Mouse (Mus musculus) gonadal fat pad, adult 2 months (tissue): ENCODE results near the gene 4930404H24Rik. TPM values are rescaled to one million over a fixed set of nuclear protein-coding genes. Genes with fewer than 3 reads are reported as not detected.
"Not testable (repeated sequence)": the region's sequence is repeated elsewhere in the genome, so short reads cannot be mapped to it uniquely, and the experiment has no call there.

Experiments
- DNase-seq: peaks from one replicate; pipeline ENCODE4 v3.0.0-alpha.2; 2012; ENCODE audit warnings: low read depth
- polyA plus RNA-seq: library from polyadenylated mRNA; depleted of rRNA; stranded (reverse); fragments of >200 nt; gene quantifications from 2 replicates; pipeline ENCODE4 v1.2.3, GENCODE M21; 2012

The 4930404H24Rik gene
- polyA plus RNA-seq, 1 experiment = not detected

DNA sequence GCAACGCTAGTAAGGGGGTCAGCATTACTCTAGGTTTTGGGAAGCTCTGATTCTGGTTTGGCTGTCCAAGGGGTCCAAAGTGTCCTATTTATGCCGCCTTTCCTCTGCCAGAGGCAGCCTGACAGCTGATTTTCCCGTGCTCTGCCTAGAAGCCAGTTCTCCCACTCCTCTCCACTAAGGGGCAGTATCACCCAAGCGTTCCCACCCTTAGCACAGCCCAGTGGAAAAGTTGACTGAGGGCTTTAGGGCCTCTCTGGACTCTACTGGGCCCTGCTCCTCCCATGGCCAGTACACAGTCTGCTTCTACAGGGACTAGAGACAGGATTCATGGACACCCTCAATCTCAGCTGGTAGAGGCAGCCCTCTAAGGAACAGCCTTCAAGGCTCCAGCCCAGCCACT lies 14.0 kb upstream of the 4930404H24Rik start:
- DNase-seq = no peak

DNA sequence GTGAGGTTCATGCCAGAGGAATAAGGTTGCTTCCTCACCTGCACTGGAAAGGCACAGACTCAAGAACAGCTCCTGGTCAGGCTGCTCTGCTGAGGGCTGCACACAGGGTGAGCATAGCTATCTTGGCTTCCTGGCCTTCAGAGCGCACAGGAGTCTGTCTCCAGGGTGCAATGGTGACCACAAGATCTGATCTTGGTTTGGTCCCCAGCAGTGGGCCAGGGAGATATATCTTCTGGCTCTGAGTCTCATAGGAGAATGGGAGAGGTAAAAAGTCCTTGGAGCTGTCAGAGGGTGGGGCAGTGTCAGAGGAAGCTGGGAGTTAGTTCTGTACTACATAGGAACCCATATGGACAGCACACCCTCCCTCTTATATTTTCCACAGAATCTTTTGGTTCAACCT lies 13.1 kb upstream of the 4930404H24Rik start:
- no peak for DNase-seq

DNA sequence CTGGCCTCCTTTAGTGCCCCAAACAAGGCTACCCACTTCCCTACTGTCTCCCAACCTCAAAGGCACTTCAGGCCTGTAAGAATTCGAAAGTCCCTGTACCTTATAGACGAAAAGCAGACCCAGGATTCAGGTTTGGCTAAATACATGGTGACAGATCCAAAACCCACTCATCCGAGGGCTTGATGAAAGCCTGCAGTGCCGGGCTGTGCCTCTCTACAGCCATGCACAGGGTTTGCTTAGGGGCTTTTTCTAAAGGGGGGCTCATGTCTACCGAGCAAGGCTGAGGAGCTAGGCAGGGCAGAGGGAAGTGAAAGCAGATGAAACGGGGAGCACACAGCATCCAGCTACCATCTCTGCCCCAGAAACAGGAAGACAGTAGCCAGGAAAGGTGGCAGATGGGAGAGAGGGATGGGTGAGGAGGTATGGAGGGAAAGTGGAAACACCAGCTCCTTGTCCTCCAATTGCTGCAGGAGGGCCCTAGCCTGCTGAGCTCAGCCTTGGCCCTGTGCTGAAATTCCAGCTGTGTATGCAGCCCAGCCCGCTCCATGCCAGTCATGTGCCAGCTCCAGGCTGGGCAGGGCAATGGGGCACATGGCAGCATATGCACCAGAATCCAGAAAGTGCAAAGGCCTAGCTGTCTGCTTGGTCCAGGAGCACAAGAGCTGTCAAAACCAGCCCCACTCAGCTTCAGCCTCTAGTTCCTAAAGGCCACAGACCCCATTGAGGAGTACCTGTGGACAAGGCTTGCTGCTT lies 11.3 kb upstream of the 4930404H24Rik start:
- no peak for DNase-seq

DNA sequence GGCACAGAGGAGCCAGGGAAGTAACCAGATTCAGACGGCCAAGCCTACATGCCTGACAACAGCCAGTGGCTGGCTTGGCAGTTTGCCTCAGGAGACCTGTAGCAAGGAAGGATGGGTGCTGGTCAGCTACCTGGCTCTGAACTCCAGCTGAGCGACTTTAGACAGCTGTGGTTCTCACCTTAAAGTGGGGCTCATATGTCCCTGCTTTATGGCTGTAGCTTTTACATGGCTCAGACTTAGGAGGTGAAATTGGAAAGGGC lies 10.8 kb upstream of the 4930404H24Rik start:
- no peak for DNase-seq

DNA sequence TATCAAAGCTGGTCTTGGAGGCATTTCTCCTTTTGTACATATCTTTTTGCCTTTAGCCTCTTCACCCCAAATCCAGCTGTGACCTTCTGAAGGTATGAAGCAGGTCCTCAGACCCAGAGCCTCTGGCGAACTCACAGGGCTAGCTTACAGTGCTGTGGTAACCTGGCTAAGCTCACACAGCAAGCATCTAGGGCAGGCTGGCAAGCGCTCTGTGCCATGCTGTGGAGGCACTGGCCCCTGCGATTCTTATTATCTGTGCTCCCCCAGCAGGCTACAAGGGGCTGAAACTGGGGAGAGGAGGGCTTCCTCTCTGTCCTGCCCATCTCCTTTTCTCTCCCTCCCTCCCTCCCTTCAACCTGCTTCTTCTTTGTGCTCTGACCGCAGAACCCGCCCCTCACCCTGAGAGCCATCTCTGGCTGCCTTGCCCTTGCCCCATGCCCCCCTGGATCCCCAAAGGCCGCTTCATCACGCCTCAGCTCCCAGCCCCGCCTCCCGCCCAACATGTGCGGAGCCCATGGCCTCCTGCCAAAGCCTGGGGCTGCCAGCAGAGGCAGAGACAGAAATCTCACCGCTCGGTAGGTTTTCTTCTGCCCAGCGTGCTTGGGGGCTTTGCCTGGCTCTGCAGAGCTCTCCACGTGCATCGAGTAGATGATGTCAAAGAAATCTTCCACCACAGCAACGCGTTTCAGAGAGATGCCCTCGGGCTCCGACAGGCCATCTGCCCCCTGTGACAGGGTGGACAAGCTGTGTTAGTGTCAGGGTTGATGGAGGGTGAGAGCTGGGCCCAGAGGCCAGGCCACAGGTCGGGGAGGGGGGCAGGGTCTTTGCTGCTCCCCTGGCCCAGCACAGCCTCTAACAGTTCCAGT lies 9.2 kb upstream of the 4930404H24Rik start:
- no peak for DNase-seq

DNA sequence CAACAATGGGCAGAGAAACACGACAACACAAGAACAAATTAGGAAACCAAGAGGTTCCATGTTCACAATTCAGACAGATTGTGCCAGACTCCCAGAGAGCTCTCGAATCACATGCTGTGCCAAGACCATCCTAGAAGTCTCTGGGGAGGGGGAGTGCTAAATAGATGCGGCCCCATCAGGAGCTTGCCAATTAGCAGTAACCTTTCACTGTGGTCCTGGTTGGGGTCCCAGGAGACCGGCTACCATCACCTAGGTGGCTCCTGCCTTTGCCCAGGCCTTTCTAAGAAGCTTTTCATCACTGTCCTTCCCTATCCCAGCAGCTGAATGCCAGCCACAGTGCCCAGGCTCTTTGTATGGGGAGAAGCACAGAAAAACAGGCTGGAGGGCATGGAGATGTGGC lies 8.5 kb upstream of the 4930404H24Rik start:
- DNase-seq = no peak

DNA sequence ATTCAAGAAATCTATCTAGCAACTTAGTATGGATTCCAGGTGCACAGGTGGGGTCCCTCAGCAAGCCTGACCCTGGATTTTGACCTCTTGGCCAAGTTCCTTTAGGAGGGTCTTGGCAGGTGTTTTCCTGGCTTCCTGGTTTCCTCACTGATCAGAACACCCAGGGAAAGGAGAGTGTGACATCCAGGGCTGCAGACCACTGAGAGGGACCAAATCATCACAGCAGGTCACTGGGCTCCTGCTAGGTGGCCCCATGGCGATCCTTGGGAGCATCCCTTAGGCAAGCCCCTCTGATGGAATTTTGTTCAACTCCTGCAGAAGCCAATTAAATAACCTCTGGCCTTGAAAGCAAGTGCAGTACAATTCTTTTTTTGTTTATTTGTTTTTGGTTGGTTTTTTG lies 2.5 kb upstream of the 4930404H24Rik start:
- DNase-seq = no peak

DNA sequence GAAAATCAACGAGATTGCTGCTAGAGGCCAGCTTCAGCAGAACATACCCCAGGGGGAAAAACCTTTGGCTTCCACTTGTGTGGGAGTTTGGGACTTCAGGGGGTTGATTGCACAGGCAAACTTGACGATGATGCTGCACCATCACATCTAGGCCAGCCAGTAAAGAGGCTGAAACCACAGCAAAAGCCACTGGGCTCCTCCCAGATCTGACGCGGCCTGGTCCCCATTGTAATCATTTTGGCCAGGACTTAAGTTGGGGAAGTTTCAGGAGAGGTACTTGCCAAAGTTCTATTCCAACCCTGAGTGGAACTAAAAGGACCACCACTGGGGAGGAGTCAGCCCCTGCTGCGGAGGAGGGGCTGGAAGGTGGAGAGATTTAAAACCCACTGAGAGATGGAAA lies 1.6 kb upstream of the 4930404H24Rik start:
- no peak for DNase-seq

DNA sequence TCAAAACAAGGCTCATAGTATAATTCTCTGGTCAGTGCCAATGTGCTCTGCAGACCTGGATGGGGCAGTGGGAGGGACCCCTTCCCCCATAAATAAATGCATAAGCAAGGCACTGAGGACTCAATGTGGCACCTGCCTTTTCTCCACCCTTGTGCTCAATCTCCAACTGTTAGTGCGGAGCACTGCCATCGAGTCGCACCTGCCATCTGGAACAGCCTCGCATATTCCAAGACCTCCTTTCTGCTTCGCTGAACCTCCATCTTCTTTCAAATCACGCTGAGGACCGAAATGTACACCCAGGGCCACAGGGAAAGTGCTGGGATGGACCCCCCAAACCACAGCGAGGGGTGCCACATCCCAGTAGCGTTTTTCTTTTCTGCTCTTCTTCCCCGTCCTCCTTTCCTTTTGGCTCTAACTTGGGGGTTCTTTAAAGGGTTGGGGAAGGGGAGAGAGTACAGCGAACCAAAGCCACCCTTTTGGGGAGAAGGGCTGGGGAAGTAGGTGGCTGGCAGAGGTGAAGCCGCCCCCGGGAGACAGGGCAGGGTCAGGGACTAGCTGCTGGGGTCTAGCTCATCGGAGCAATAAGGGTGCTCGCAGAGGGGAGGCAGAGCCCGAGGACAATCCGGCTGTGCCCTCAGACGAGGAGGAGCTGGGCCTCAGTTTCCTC lies 945 bp upstream of the 4930404H24Rik start:
- DNase-seq = no peak

DNA sequence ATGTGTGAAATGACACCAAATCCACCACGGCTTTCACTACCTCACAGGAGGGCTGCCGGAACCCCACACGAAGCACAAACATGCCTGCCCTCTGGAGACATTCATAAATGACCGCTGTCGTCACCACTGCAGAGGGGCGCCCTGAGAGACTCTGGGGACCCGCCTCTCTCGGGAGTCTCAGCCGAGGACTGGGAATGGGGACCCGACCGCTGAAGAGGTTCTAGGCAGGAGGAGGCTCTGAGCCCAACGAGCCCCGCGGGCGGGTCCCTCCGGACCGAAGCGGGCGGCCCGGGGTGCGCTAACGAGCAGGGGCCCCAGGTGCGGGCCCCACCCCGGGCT lies 442 bp upstream of the 4930404H24Rik start:
- DNase-seq = no peak

DNA sequence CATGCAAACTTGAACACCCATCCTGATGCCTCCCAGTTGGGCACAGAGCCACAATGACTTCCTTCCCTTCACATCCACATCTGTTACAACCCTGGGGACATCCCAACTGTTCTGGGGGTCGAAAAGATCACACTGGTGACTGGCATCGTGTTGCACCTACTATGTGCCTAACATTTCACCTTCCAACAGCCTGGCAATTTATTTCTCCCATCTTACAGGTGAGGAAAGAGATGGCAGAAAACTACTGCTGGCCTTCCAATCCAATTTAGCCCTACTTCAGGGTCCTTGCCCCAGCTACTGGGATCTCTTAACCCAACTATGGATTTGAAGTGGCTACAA lies 772 bp downstream of the 4930404H24Rik start:
- DNase-seq = no peak

DNA sequence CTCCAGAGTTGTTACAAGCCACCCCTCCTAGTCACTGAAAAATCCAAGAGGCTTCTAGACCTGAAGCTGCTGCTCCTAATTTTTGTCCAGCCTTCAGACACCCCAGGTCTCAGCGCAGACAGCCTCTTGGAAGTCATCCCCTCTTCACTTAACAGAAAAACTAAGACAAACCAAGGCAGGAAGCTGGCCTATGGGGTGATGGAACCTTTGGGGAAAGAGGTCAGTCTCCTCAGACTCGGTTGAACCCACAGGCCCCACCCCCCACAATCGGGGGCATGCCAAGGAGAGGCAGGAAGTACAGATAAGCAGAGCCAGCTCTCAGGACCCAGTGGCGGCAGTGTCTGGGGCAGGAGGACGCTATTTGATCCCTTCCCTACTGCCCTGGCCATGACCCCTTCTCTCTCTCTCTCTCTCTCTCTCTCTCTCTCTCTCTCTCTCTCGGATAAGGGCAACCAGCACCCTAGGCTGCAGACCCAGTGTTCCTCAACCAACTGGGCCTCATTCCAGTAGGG lies 1.2 kb downstream of the 4930404H24Rik start:
- DNase-seq = no peak

DNA sequence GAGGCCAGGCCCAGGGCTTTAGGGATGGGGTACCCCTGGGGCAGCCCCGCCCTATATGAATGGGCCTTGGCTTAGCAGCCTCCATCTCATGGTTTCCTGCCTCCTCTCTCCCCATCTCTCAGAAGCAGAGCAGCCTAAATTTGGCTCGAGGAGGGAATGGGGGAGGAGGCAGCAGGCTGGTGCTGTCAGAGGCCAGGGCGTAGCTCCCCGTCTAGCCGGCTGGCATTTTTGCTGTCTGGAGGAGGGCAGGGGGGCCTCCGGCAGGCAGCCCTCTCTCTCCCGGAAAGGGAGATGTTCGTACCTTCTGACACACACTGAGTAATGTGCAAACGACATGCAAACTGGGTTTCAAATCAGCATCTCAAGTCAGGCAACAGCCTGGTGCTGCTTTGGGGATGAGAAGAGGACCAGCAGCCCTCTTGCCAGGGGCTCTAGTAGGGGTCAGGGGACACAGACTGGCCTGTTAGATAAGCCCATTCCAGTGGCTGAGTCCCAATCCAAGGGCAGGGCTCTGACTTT lies 1.8 kb downstream of the 4930404H24Rik start:
- DNase-seq = no peak

DNA sequence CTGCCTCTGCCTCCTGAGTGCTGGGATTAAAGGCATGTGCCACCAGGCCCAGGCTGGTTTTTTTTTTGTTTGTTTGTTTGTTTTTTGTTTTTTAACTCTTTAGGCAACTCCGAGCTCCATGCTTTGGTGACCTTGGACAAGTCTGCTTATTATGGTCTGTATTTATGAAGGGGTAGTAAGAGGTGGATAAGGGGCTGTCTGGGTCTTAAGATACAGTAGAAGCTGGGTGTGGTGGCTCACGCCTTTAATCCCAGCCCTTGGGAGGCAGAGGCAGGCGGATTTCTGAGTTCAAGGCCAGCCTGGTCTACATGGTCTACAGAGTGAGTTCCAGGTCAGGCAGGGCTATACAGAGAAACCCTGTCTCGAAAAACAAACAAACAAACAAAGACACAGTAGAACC lies 2.8 kb downstream of the 4930404H24Rik start:
- DNase-seq = not testable (repeated sequence)

DNA sequence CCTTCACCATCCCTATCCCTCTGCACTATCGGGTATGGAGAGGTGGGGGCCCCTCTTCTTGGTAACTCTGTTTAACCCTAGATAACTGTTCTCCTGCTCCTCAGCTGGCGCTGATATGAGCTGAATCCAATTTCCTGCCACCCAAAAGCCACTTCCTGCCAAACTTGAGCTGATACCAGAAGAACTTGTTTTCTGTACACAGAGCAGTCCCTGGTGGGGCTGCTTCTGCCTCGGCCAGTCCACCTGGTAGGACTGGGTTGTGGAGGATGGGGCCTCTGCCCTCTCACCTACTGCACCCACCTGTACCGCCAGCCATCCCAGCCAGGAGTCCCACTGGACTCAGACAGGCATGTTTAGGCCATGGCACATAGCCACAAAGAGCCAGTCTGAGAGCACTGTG lies 3.2 kb downstream of the 4930404H24Rik start:
- no peak for DNase-seq

DNA sequence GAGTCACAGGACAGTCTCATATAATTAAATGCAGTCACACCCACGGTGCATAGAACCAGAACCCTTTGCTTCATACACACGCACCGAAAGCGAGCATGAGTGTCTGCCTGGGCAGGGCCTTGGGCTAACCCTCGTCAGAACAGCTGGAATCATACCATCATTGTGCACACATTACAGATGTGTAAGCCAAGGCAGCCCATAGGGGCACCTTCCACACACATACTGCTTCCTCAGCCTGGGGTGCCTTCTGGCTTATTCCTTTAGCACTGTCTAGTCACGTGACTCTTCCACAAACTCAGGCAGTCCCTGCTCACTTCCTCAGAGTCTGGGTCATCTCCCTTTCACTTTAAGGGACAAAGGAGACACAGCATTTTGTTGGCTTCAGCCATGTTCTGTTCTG lies 3.7 kb downstream of the 4930404H24Rik start:
- no peak for DNase-seq

DNA sequence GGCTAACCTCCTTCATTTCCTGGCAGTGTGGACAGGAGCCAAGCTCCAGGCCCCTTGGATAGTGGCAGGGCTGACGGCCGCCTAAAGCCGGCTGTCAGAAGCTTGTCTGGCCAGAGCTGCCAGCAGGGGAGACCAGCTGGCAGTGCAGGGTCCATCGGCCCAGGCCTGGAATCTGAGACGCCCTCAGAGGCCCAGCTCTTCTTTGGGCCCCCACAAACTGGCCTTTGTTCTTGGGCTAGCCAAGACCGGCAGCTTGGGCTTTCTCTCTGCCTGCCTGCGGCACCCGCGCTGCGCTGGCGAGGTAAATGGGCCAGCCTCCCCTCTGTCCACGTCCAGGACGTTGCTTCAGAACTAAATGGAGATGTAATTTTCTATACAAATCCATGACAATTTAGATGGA lies 4.3 kb downstream of the 4930404H24Rik start:
- no peak for DNase-seq

DNA sequence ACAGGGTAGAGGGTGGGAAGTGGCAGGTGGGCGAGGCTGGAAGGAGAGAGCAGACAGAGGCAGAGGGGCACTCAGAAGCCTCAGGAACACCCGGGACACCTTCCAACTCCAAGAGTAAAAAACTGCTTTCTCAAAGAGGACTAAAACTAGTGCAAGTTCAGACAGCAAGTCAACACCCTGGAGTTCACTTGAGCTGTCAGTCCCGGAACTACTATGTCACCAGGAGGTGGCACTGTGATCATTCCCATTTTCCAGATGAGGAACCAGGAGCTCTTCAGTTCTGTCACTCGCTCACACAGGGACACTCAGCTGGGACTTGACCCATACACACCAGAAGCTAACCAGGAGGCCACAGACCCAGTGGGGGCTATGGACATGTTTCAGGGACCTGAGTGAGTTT lies 6.6 kb downstream of the 4930404H24Rik start:
- no peak for DNase-seq

DNA sequence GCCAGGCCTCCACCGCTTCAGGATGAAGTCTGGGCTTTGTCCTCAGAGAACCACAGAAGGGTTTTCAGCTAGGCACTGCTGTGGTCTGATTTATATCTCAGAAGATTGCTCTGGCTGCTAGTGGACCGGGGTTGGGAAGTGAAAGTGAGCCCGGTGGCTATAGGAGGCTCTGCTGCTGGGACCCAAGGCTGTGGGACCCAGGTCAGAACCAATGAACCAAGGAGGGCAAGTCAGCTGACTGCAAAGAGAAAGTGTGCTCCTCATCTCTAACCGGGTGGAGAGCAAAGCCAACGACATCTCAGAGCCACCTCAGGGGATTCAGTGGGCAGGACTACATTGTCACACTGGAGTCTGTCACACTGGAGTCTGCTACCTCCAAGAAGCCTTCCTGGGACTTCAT lies 13.8 kb downstream of the 4930404H24Rik start:
- no peak for DNase-seq

DNA sequence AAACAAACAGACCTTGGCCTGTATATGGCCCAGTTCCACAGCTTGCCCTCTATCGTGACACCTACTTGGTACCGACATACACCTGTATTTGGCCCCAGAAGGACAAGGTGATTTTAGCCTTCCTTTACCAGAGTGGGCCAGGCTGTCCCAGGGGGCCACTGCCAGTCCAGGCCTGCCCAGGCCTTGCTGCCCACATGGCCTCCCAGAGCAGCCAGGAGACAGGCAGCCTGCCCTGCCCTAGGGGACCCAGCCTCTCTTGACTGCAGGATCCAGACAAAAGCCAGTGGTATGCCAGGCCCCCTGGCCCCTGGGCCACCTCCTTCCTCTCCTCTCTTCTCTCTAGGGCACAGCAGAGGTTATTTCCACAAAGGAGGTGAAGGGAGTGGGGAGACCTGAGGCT lies 15.4 kb downstream of the 4930404H24Rik start:
- no peak for DNase-seq

DNA sequence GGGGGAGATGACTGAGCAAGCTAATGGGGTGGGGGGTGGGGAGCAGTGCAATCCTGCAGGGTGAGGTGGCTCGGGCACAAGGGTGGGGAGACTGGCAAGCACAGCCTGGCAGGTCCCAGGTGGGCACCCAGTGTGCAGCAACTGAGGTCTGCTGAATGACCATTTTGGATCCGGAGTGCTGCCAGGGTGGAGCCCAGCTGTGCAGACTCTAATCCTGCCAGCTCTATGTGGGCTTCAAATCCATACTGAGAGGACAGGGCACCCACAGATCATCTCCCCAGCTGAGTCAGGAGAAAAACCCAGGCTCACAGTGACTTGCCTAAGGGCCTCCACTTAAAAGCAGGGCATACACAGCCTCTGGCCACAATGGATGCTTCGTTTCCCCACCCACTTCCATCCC lies 15.8 kb downstream of the 4930404H24Rik start:
- no peak for DNase-seq

DNA sequence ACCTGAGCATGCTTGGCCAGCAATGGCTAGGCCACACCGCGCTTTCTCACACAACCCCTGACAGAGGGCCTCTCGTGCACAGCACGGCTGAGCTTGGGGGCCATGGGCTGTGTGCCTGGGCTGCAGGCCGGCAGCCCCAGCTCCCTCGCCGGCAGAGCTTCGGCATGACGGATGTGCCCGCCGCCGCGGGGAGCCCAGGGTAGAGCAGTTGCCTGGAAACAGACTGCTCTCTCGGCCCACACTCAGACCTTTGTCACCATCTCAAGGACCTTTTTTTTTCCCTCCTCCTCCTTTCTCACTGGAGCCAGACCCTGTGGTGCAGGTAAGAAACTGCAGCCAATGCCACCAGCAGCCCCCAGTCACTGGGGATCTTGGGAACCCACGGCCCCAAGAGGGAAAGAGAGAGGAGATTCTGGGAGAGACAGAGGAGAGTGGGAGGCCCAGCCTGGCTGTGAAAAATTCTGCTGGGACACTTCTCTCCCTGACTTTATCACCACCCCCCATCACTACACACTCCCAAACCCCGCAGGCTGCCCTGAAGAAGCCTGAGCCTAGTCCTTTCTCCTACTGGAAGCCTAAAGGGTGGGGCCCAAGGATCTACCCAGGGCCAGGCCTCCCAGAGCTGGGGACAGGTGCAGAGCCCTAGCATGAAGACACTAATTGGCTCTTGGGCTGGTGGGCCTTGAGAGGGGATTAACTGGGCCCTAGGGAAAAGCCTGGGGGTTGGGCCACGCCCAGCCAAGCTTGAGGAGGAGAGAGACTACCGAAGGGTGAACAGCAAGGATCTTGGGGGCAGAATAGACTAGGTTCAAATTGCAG lies 16.8 kb downstream of the 4930404H24Rik start:
- DNase-seq = no peak
